Mouse (Mus musculus): ENCODE results near the gene Mbd6. TPM values are rescaled to one million over a fixed set of nuclear protein-coding genes. Genes with fewer than 3 reads are reported as not detected.

Mbd6 gene
- total and polyA plus RNA-seq, 3 experiments = 19.2 to 22.3 (median 20.4) TPM

GRCm38 (mm10) chr10:127261706-127262547, 26.9 kb downstream of the Mbd6 start:
- no peak for TF ChIP-seq EP300 (IDR thresholded peaks at IDR 0.05; ENCODE audit: insufficient read depth, low read depth, low read length)
- no peak for TF ChIP-seq CTCF (IDR thresholded peaks at IDR 0.05)
- H3K79me2 ChIP-seq (replicated peaks; ENCODE audit: control insufficient read depth, insufficient read depth, low read length) = peaks cover 3% of the 10 kb centered on the region; the same call in 1 of the 2 replicates
- peaks cover 2% of the 10 kb centered on the region; the same call in 1 of the 2 replicates for H3K4me1 ChIP-seq (ENCODE audit: control insufficient read depth, insufficient read depth, low read length)
- intact Hi-C loops (cut with DNase I) = no loop called here
- H3K27ac ChIP-seq = no peak overlapping the region
- no peak overlapping the region for H3K9ac ChIP-seq (ENCODE audit: low read depth, low read length)
- H3K36me3 ChIP-seq (ENCODE audit: control insufficient read depth, insufficient read depth, low read length) = no peaks in the 10 kb centered on the region
- no peak for DNase-seq
- H3K4me3 ChIP-seq = no peak overlapping the region
- H3K27me3 ChIP-seq (ENCODE audit: control insufficient read depth, insufficient read depth, low read length) = no peaks in the 10 kb centered on the region
- 64% methylated on average over 15 of the region's 15 CpGs for WGBS

- no peak for DNase-seq
- Histone ChIP-seq H3K4me3 (no peak overlapping the region), H3K36me3 (ENCODE audit: control insufficient read depth, insufficient read depth, low read length) (no peaks in the 10 kb centered on the region), H3K9ac (ENCODE audit: low read depth, low read length) (no peak overlapping the region), H3K79me2 (replicated peaks; ENCODE audit: control insufficient read depth, insufficient read depth, low read length) (no peaks in the 10 kb centered on the region), H3K27me3 (ENCODE audit: control insufficient read depth, insufficient read depth, low read length) (no peaks in the 10 kb centered on the region), H3K27ac (no peak overlapping the region), H3K4me1 (ENCODE audit: control insufficient read depth, insufficient read depth, low read length) (peaks cover 2% of the 10 kb centered on the region; the same call in 1 of the 2 replicates)
- intact Hi-C loops (cut with DNase I) = no loop called here
- TF ChIP-seq CTCF (IDR thresholded peaks at IDR 0.05) (no peak), EP300 (IDR thresholded peaks at IDR 0.05; ENCODE audit: insufficient read depth, low read depth, low read length) (no peak), POLR2A (IDR thresholded peaks at IDR 0.05; ENCODE audit: insufficient read depth, low read depth, low read length) (no peak)
- 73% methylated on average over 8 of the region's 8 CpGs for WGBS
These were observed 30.3 kb downstream of the Mbd6 start for GRCm38 (mm10) chr10:127258489-127258888.

- H3K9ac ChIP-seq (ENCODE audit: low read depth, low read length) = no peak overlapping the region
- peaks cover 2% of the 10 kb centered on the region; the same call in 1 of the 2 replicates for H3K4me1 ChIP-seq (ENCODE audit: control insufficient read depth, insufficient read depth, low read length)
- H3K4me3 ChIP-seq = no peak overlapping the region
- no peak for DNase-seq
- H3K36me3 ChIP-seq (ENCODE audit: control insufficient read depth, insufficient read depth, low read length) = no peaks in the 10 kb centered on the region
- no peaks in the 10 kb centered on the region for H3K79me2 ChIP-seq (replicated peaks; ENCODE audit: control insufficient read depth, insufficient read depth, low read length)
- no peak overlapping the region for H3K27ac ChIP-seq
- H3K27me3 ChIP-seq (ENCODE audit: control insufficient read depth, insufficient read depth, low read length) = no peaks in the 10 kb centered on the region
- intact Hi-C loops (cut with DNase I) = no loop called here
- TF ChIP-seq CTCF (IDR thresholded peaks at IDR 0.05) (no peak), POLR2A (IDR thresholded peaks at IDR 0.05; ENCODE audit: insufficient read depth, low read depth, low read length) (no peak), EP300 (IDR thresholded peaks at IDR 0.05; ENCODE audit: insufficient read depth, low read depth, low read length) (no peak)
- 73% methylated on average over 6 of the region's 6 CpGs for WGBS
These were observed 31.0 kb downstream of the Mbd6 start for GRCm38 (mm10) chr10:127257790-127258189.

- WGBS = 19% methylated on average over 14 of the region's 14 CpGs
- Histone ChIP-seq H3K79me2 (replicated peaks; ENCODE audit: control insufficient read depth, insufficient read depth, low read length) (no peaks in the 10 kb centered on the region), H3K4me1 (ENCODE audit: control insufficient read depth, insufficient read depth, low read length) (no peaks in the 10 kb centered on the region), H3K9ac (ENCODE audit: low read depth, low read length) (no peak overlapping the region), H3K36me3 (ENCODE audit: control insufficient read depth, insufficient read depth, low read length) (no peaks in the 10 kb centered on the region), H3K27ac (no peak overlapping the region), H3K27me3 (ENCODE audit: control insufficient read depth, insufficient read depth, low read length) (no peaks in the 10 kb centered on the region), H3K4me3 (no peak overlapping the region)
- DNase-seq = peak; percentile 60 to 65
- TF ChIP-seq CTCF (IDR thresholded peaks at IDR 0.05) (peak; percentile 54), POLR2A (IDR thresholded peaks at IDR 0.05; ENCODE audit: insufficient read depth, low read depth, low read length) (no peak), EP300 (IDR thresholded peaks at IDR 0.05; ENCODE audit: insufficient read depth, low read depth, low read length) (no peak)
- intact Hi-C loops (cut with DNase I) = no loop called here
These were observed 33.0 kb downstream of the Mbd6 start for GRCm38 (mm10) chr10:127255625-127256345.

GRCm38 (mm10) chr10:127250810-127251209, 38.0 kb downstream of the Mbd6 start:
- Histone ChIP-seq H3K27me3 (ENCODE audit: control insufficient read depth, insufficient read depth, low read length) (no peaks in the 10 kb centered on the region), H3K27ac (no peak overlapping the region), H3K36me3 (ENCODE audit: control insufficient read depth, insufficient read depth, low read length) (no peaks in the 10 kb centered on the region), H3K4me1 (ENCODE audit: control insufficient read depth, insufficient read depth, low read length) (no peaks in the 10 kb centered on the region), H3K4me3 (no peak overlapping the region), H3K9ac (ENCODE audit: low read depth, low read length) (no peak overlapping the region), H3K79me2 (replicated peaks; ENCODE audit: control insufficient read depth, insufficient read depth, low read length) (no peaks in the 10 kb centered on the region)
- TF ChIP-seq CTCF (IDR thresholded peaks at IDR 0.05) (no peak), POLR2A (IDR thresholded peaks at IDR 0.05; ENCODE audit: insufficient read depth, low read depth, low read length) (no peak), EP300 (IDR thresholded peaks at IDR 0.05; ENCODE audit: insufficient read depth, low read depth, low read length) (no peak)
- 75% methylated on average over 5 of the region's 5 CpGs for whole genome bisulfite sequencing
- DNase-seq = no peak
- intact Hi-C loops (cut with DNase I) = no loop called here

Data from heart, adult 2 months (tissue).